Mouse (Mus musculus): ENCODE data around the gene Sco2. TPM values are rescaled to one million over a fixed set of nuclear protein-coding genes. Genes with fewer than 3 reads are reported as not detected.

The Sco2 gene
- total RNA-seq, 1 experiment from 2014 or later = 26.0 TPM

GRCm38 (mm10) chr15:89323656-89324055 is 50.0 kb downstream of the Sco2 start:
- DNase-seq = no peak

- DNase-seq = no peak
These were observed 50.8 kb downstream of the Sco2 start, which contains the start of gene Adm2 for GRCm38 (mm10) chr15:89322670-89323522. Gene Adm2, plus strand, starts transcription at chr15:89322720.

Other genes with a start within 250 kb of the Sco2 start
- gene Hdac10, start 245.1 kb downstream of the Sco2 start, total RNA-seq (2021) = 14.5 and 19.6 TPM in 2 replicates
- gene Mapk12, start 233.1 kb downstream of the Sco2 start, total RNA-seq (2021) = 8.1 and 11.3 TPM in 2 replicates
- 4.1 and 6.1 TPM in 2 replicates for gene Mapk11, start 224.2 kb downstream of the Sco2 start, total RNA-seq (2021)
- gene Plxnb2, start 193.1 kb downstream of the Sco2 start, total RNA-seq (2021) = 121 and 144 TPM in 2 replicates
- 5.7 and 9.1 TPM in 2 replicates for gene Dennd6b, start 177.3 kb downstream of the Sco2 start, total RNA-seq (2021)
- gene Ppp6r2, start 162.3 kb downstream of the Sco2 start, total RNA-seq (2021) = 43.3 and 45.8 TPM in 2 replicates
- 101 and 107 TPM in 2 replicates for gene Sbf1, start 58.5 kb downstream of the Sco2 start, total RNA-seq (2021)
- not detected in 2 replicates for gene Adm2, start 51.1 kb downstream of the Sco2 start, total RNA-seq (2021)
- not detected in 2 replicates for gene Miox, start 39.4 kb downstream of the Sco2 start, total RNA-seq (2021)
- 40.6 and 41.6 TPM in 2 replicates for gene Lmf2, start 18.2 kb downstream of the Sco2 start, total RNA-seq (2021)
- 67.8 and 88.4 TPM in 2 replicates for gene Ncaph2, start 18.1 kb downstream of the Sco2 start, total RNA-seq (2021)
- gene Tymp, start 3.2 kb upstream of the Sco2 start, total RNA-seq (2021) = 0.67 and 0.76 TPM in 2 replicates
- gene Odf3b, start 5.4 kb upstream of the Sco2 start, total RNA-seq (2021) = 0.91 TPM in 1 of 2 replicates, not detected in the other
- not detected in 2 replicates for gene Klhdc7b, start 11.1 kb upstream of the Sco2 start, total RNA-seq (2021)
- gene Syce3, start 36.7 kb upstream of the Sco2 start, total RNA-seq (2021) = not detected in 2 replicates
- 101 and 132 TPM in 2 replicates for gene Cpt1b, start 52.0 kb upstream of the Sco2 start, total RNA-seq (2021)
- gene C730034F03Rik, start 55.7 kb upstream of the Sco2 start, total RNA-seq (2021) = 1.5 and 2.0 TPM in 2 replicates
- 10.4 TPM in 1 of 2 replicates, not detected in the other for gene Gm44502, start 55.9 kb upstream of the Sco2 start, total RNA-seq (2021)
- 72.8 and 73.9 TPM in 2 replicates for gene Chkb, start 56.1 kb upstream of the Sco2 start, total RNA-seq (2021)
- 6.2 and 10.1 TPM in 2 replicates for gene Mapk8ip2, start 80.1 kb upstream of the Sco2 start, total RNA-seq (2021)
- gene Arsa, start 103.6 kb upstream of the Sco2 start, total RNA-seq (2021) = 21.8 and 22.2 TPM in 2 replicates
- gene Shank3, start 125.8 kb upstream of the Sco2 start, total RNA-seq (2021) = 34.3 and 52.2 TPM in 2 replicates
- gene Acr, start 194.5 kb upstream of the Sco2 start, total RNA-seq (2021) = 0.46 TPM in 1 of 2 replicates, not detected in the other
- gene Rabl2, start 218.1 kb upstream of the Sco2 start, total RNA-seq (2021) = 13.2 and 16.2 TPM in 2 replicates